Mouse (Mus musculus) telencephalon, adult 2 months (tissue): ENCODE data around the gene Borcs6.
"Not testable (repeated sequence)": the region's sequence is repeated elsewhere in the genome, so short reads cannot be mapped to it uniquely, and the experiment has no call there.

Experiments used
- DNase-seq: peaks from one replicate; pipeline ENCODE4 v3.0.0-alpha.2; 2011; ENCODE audit warnings: low read depth, low spot score

The Borcs6 gene

GRCm38 (mm10) chr11:69088856-69089615 is 29.5 kb downstream of the Borcs6 start:
- no peak for DNase-seq

DNA sequence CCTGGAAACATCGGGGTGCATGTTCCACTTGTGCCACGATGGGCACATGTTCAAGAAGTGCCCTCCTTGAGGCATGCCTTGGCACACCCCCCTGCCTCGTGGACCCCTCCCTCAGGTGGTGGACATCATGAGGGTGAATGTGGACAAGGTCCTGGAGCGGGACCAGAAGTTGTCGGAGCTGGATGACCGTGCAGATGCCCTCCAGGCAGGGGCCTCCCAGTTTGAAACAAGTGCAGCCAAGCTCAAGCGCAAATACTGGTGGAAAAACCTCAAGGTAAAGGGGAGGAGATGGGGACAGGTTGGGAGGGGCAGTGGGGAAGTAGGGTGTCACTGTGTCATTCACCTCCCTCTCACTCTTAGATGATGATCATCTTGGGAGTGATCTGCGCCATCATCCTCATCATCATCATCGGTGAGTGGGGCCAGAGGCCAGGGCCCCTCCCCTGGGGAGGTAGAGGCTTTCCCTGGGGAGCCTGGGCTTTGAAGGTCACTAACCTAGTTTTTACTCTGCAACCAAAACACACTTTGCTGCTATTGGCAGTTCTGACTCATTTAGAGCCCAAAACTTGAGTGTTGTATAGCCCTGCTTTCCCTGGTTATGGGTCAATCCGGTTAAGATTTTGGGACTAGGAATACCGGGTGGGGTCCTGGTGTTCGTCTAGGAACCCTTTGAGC is 30.2 kb downstream of the Borcs6 start:
- no peak for DNase-seq

GRCm38 (mm10) chr11:69090367-69090766 is 30.9 kb downstream of the Borcs6 start:
- no peak for DNase-seq

GRCm38 (mm10) chr11:69091566-69092385 is 32.3 kb downstream of the Borcs6 start:
- DNase-seq = no peak

DNA sequence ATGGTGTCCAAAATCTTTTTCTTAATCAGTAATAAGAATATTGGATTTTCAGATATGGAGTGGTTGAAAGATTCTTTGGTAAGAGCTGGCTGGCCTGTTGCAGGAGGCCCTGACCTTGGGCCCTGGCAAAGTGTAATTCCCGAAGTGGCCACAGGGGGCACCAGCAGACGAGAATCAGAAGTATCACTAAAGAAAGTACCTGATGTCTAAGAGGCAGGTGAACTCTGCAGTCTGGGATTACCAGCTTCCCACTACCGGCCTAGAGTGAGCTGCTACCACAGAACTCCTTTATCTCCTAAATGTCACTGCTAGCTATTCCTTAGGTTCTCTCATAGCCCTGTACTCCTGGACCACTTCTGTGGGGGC is 32.9 kb downstream of the Borcs6 start:
- no peak for DNase-seq

DNA sequence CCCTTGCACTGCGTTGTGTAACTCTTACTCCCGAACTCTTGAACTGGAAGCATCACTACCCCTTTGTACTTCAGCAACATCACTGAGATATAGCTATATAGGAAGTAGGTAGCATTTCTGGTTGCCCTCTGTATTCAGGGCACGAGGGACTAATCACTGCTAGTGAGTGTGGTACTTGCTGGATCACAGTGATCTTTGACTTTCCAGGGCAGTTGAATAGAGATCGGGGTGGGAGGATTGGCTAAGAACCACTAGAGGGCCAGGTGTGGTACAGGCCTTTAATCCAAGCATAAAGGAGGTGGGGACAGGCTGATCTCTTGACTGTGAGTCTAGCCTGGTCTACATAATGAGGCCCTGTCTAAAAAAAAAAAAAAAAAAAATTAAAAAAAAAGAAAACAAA is 33.4 kb downstream of the Borcs6 start:
- DNase-seq = no peak

- DNase-seq = not testable (repeated sequence)
These were observed 34.3 kb downstream of the Borcs6 start for GRCm38 (mm10) chr11:69093856-69094255.

DNA sequence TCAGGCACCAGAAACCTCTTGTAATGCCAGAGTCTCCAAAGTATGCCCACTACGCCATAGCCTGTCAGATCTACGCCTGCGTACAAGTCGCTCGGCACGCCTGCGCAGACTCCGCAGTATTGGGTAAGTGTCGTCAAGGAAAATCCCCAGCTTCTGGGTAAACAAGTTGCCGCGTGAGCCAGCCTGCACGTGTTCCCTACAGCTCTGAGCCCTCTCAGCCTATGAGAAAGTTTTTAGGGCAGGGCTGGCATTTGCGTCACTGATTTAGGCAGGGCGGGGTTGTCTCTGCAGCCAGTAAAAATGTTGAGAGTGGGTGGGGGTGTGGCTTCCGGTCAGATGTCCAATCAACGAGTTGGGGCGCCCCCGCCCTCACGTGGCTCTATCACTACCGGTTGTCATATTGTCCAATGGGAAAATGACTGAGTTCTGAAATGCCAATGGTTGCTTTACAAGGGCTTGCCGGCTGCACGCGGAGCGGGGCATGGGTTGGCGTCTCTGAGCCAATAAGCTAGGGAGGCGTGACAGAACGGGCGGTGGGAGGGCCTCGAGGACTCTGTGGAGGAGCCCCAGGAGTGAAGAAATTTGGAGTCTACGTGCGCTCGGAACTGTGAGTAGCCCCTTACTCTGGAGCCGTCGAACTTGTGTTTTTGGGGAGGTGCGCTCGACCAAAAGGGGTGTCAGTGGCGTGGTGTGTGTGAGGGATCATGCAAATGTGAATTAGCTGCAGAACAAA is 35.3 kb downstream of the Borcs6 start, which contains the start of gene Per1:
TSS of gene Per1 (plus strand) at position 521 of the 733 bp plus-strand sequence.
- DNase-seq = peak; percentile 100

DNA sequence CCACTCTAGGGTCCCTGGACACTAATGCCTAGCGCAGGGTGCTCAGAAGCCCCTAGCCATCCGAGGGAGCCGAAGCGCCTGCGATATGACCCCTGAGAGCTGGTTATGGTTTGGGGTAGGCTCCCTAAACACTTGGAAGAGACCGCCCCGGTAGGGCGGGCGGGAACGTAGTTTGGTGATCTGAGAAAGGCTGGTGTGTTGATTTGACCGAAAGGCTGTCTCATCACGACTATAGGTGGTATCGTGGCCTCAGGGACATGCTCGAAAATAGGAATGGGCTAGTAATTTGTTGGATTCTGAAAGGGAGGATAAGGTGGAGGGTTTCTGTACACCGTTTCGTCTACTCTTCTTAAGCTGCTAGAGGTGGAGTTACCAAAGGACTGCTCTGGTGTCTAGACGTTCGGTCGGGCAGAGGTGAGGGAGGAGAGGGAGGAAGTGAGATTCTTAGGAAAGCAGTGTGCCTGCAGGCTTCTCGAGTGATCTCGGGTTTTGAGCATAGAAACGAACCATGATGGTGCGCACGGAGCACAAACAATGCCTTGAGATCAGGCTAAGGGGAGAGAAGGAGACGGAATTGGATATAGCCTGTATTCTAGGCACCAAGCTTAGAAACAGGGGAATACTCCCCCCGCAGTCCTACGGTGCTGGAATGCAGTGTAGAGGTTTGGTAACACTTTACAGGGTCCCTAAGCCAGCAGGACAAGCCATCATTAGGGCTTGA is 36.2 kb downstream of the Borcs6 start:
- no peak for DNase-seq

DNA sequence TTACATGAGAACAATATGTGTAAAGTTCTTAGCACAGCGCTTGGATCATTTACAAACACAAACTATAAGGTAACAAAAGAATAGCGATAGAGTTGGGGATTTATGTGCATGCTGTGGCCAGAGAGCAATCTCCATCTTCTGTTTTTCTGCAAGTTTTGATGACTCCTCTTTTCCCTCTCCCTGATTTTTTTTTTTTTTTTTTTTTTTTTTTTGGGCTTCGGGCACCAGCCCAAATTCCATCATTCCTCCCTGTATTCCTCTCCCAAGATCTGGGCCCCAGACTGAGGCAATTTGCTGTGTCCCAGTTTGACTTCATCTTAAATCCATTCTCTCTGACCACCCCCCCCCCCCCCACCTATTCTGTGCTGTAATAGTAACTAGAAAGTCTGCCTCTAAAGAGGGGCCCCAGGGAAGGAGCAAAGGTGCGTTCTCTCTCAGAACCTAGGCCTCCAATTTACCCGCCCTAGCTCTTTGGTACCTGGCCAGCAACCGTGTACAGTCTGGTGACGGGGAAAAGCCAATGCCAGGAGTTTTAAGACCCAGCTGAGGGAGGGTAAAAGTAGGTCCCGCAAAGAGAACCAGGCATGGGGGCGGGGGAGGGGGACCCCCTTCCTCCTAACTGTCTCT is 37.0 kb downstream of the Borcs6 start:
- DNase-seq = no peak

GRCm38 (mm10) chr11:69096987-69097900 is 37.7 kb downstream of the Borcs6 start:
- peak; percentile 93 for DNase-seq

DNA sequence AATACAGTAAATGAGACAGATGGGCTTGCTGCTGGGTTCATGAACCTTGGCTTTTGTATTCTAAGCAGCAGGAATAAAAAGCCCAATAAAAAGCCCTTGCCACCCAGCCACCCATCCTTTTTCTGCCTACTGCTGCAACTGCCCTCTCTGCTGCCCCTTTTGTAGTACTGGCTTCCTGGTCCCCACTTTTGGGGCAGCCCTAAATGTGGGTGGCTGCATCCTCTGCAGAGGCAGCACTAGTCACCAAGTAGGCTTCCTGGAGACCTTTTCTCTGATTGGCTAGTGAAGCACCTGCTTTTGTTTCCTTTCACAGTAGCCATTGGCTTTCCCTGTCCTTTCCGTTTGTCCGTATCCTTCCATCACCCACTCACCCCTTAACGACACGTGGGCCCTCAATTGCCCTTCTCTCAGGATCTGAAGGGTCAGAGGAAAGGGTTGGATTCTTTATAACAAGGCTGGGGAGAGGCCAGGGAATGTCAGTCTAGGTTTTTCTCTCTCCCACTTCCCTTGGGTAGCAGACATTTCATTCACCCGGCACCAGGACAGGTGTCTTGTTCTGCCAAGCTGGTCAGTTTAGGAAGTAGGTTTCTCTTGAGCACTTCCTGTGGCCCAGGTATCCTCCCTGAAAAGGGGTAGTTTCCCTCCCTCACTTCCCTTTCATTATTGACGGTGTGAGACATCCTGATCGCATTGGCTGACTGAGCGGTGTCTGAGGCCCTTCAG is 38.7 kb downstream of the Borcs6 start:
- no peak for DNase-seq

DNA sequence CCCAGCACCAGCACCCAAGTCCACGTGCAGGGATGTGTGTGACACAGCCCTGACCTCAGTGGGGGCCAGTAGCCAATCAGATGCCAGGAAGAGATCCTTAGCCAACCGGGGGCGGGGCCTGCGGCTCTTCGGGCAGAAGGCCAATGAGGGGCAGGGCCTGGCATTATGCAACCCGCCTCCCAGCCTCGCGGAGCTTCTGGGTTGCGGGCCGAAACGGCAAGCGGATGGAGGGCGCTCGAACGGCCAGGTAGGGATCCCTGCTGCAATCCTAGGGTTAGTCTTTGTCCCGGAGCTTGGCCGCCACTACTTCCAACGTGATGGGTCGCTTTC is 39.2 kb downstream of the Borcs6 start:
- DNase-seq = peak; percentile 94

DNA sequence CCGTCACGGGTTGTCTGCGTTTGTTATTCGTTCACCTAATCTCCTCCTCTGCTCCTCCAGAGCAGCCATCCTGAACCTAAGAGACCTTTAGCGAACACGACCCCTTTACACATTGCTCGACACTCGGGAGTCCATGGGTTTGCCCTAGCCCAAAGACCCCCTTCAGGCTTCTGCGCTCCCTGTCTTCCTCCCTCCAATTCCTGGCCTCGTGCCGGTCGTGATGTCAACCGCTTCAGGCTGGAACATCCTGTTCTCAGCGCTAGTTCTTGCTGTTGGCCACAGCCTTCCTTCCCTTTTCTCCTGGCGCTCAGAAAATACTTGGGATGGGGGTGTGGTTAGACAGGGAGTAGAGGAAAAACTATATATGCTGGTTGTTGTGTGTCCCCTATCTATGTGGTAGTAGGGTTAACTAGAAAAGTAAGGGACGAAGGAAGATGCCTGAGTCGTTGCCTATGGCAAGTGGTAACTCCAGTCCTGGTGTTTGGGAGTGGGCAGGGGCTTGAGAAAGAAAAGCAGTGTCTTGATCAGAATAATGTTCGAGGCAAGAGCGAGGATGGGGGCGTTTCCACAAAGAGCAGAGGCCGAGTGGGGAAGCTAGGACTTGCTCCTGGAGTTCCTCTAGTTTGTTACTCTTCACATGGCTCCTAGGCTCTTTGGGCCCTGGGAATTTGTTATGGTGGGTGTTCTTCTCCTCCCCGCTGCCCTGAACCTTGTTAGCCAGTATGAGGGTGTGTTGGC is 39.8 kb downstream of the Borcs6 start:
- no peak for DNase-seq

DNA sequence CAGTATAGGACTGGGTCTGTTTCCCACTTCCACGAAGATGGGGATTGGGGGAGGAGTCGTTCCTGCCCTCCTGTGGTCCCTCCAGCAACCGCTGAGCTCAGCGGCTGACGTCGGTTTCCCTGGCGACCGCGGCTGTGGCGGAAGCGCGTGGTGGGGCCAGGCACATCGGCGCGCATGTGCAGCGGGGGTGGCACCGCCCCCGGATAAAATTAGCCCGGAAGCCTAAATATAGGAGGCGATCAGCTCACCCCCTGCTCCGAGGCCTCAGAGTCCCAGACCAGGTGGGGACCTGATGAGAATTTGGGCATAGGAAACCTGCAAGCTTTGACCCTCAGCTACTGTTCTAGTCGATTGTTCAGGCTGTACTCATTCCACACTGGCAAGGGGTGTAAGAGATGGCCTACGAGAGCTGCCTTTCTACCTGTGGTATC is 40.4 kb downstream of the Borcs6 start:
- DNase-seq = peak; percentile 93

DNA sequence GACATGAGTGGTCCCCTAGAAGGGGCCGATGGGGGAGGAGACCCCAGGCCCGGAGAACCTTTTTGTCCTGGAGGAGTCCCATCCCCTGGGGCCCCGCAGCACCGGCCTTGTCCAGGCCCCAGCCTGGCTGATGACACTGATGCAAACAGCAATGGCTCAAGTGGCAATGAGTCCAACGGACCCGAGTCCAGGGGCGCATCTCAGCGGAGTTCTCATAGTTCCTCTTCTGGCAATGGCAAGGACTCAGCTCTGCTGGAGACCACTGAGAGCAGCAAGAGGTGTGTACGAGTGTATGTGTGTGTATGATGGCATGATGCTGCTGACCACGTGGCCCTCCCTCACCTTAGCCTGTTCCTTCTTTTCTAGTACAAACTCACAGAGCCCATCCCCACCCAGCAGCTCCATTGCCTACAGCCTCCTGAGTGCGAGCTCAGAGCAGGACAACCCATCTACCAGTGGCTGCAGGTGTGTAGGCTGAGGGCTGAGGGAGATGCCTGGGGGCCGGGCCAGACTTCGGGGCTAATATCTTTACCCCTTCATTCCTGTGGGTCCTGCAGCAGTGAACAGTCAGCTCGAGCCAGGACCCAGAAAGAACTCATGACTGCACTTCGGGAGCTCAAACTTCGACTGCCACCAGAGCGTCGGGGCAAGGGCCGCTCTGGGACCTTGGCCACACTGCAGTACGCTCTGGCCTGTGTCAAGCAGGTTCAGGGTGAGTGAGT is 41.3 kb downstream of the Borcs6 start:
- DNase-seq = no peak

DNA sequence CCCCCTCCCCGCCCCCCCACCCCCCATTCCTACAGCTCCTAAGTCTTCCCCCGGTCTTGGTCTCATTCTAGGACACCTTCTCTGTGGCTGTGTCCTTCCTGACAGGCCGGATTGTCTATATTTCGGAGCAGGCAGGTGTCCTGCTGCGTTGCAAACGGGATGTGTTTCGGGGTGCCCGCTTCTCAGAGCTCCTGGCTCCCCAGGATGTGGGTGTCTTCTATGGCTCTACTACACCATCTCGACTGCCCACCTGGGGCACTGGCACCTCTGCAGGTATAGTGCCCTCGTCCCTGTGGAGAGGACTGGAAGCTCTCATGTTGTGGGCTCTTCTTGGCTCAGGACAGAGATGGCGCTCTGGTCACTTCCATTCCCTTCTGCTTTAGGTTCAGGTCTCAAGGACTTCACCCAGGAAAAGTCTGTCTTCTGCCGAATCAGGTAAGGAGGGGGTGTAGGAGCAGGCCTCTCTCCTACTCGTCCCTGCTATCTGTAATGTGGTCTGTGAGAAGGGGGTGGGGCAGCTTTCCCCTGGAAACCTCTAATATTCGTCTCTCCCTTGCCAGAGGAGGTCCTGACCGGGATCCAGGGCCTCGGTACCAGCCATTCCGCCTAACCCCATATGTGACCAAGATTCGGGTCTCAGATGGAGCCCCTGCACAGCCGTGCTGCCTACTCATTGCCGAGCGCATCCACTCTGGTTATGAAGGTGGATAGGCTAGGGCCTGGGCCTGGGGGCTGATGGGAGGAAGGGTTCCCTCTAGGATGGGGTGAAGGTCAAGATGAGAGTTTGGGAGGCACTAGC is 42.3 kb downstream of the Borcs6 start:
- no peak for DNase-seq
